In the genomic region with DNA sequence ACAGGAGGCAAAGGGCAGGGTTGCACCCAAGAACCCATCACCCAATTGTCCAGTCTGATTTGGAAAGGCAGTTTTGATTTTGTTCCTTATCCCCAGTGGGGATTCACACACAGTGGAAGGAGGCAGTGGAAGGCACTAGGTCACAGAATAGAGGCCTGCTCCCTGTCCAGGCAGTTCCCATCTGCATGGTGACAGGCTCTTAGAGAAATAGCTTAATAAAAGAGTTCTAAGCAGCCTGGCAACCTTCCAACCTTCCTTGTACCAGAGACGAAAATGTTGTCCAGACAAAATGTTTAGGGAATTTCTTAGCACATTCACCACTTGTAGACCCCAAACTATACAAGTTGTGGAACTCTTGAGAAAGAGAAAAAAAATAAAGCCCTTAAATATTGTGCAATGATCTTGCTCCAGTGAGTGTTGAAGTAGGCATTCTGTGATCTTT, we compare ENCODE assay signal across 11 mouse cellular contexts. TPM values are rescaled to one million over a fixed set of nuclear protein-coding genes. Genes with fewer than 3 reads are reported as not detected.
DNase-seq lines count a peak whose midpoint lies in the region; ATAC-seq lines count a peak whose summit lies in the region.
"Had no signal": no experiment of that assay in that cellular context is flagged by ENCODE, and none has a peak within 500 bp of the region (broad histone marks: within the 10 kb centered on the region; RNA-seq: fewer than 3 reads in every experiment).

No protein-coding gene starts in this region.

- H3K4me3 ChIP-seq in heart, embryonic 16.5 days (ENCODE audit: low read length) = no peak overlapping the region
- no peak overlapping the region for H3K4me3 ChIP-seq in midbrain, embryonic 14.5 days (replicated peaks; ENCODE audit: low read depth, low read length)
- no peak overlapping the region for H3K4me3 ChIP-seq in midbrain, embryonic 10.5 days
- no peak overlapping the region for H3K4me3 ChIP-seq in intestine, embryonic 14.5 days (ENCODE audit: low read depth, low read length)
- no peak overlapping the region for H3K4me3 ChIP-seq in stomach, embryonic 15.5 days (replicated peaks)
- H3K4me3 ChIP-seq: forebrain, embryonic 12.5 days; neural tube, embryonic 12.5 days had no signal

- peaks cover 30% of the 10 kb centered on the region for H3K4me1 ChIP-seq in heart, embryonic 16.5 days (ENCODE audit: control insufficient read depth, insufficient read depth, low read length)
- no peaks in the 10 kb centered on the region for H3K4me1 ChIP-seq in midbrain, embryonic 14.5 days (ENCODE audit: control insufficient read depth, insufficient read depth, low read length)
- 0 out of 2 replicates have a peak, but pooled peaks cover under 1% of the 10 kb centered on the region for H3K4me1 ChIP-seq in midbrain, embryonic 10.5 days
- peaks cover 26% of the 10 kb centered on the region for H3K4me1 ChIP-seq in intestine, embryonic 14.5 days (replicated peaks; ENCODE audit: control insufficient read depth, insufficient read depth, low read length)
- H3K4me1 ChIP-seq in stomach, embryonic 15.5 days = peaks cover 11% of the 10 kb centered on the region
- H3K4me1 ChIP-seq: forebrain, embryonic 12.5 days; neural tube, embryonic 12.5 days had no signal

- H3K9ac ChIP-seq in heart, embryonic 16.5 days (ENCODE audit: low read length) = no peak overlapping the region
- H3K9ac ChIP-seq in midbrain, embryonic 14.5 days (replicated peaks; ENCODE audit: low read length) = no peak overlapping the region
- no peak overlapping the region for H3K9ac ChIP-seq in intestine, embryonic 14.5 days (ENCODE audit: low read length)
- no peak overlapping the region for H3K9ac ChIP-seq in stomach, embryonic 15.5 days
- H3K9ac ChIP-seq: forebrain, embryonic 12.5 days; neural tube, embryonic 12.5 days had no signal

- no peaks in the 10 kb centered on the region for H3K27me3 ChIP-seq in heart, embryonic 16.5 days (ENCODE audit: control insufficient read depth, insufficient read depth, low read length)
- no peaks in the 10 kb centered on the region for H3K27me3 ChIP-seq in midbrain, embryonic 14.5 days (ENCODE audit: control insufficient read depth, insufficient read depth, low read length)
- H3K27me3 ChIP-seq in midbrain, embryonic 10.5 days (ENCODE audit: low read depth, poor library complexity, severe bottlenecking) = no peaks in the 10 kb centered on the region
- H3K27me3 ChIP-seq in intestine, embryonic 14.5 days (replicated peaks; ENCODE audit: control insufficient read depth, insufficient read depth, low read length) = no peaks in the 10 kb centered on the region
- H3K27me3 ChIP-seq in stomach, embryonic 15.5 days (replicated peaks) = no peaks in the 10 kb centered on the region
- H3K27me3 ChIP-seq: forebrain, embryonic 12.5 days; neural tube, embryonic 12.5 days had no signal

- ATAC-seq in heart, embryonic 16.5 days (replicated peaks; ENCODE audit: extremely low read depth, insufficient read depth, low FRiP score) = peak; percentile 67; the same call in 1 of the 2 replicates
- no peak for ATAC-seq in midbrain, embryonic 14.5 days (ENCODE audit: low FRiP score, low TSS enrichment)
- ATAC-seq in intestine, embryonic 14.5 days (replicated peaks; ENCODE audit: low FRiP score, low TSS enrichment, low read depth) = no peak; the same call in 1 of the 2 replicates
- ATAC-seq in stomach, embryonic 15.5 days (ENCODE audit: insufficient read depth, low FRiP score, low read depth) = 0 out of 2 replicates have a peak, but pooled peaks have one; percentile 55

- no peak for DNase-seq in heart, adult 9 months (ENCODE audit: low spot score in 2 of 2)
- DNase-seq in midbrain, embryonic 14.5 days = peak; percentile 23
- no peak for DNase-seq in midbrain, embryonic 10.5 days (ENCODE audit: low spot score)
- DNase-seq in intestine, embryonic 14.5 days (ENCODE audit: low spot score) = no peak
- no peak for DNase-seq in cerebellum, adult 11 months
- DNase-seq in left cerebral cortex, adult 11 months (ENCODE audit: low spot score) = no peak
- DNase-seq: right cerebral cortex, postnatal 25 days had no signal

- 19% methylated on average over 1 of the region's 1 CpGs for WGBS in heart, embryonic 16.5 days
- 50% methylated on average over 1 of the region's 1 CpGs for WGBS in midbrain, embryonic 14.5 days
- 85% methylated on average over 1 of the region's 1 CpGs for WGBS in midbrain, embryonic 10.5 days
- WGBS in intestine, embryonic 14.5 days = 23% methylated on average over 1 of the region's 1 CpGs
- whole genome bisulfite sequencing in stomach, embryonic 15.5 days = 18% methylated on average over 1 of the region's 1 CpGs

- no peaks in the 10 kb centered on the region for H3K36me3 ChIP-seq in heart, embryonic 16.5 days (ENCODE audit: control insufficient read depth, insufficient read depth)
- no peaks in the 10 kb centered on the region for H3K36me3 ChIP-seq in midbrain, embryonic 14.5 days (ENCODE audit: control insufficient read depth, insufficient read depth, low read length)
- no peaks in the 10 kb centered on the region for H3K36me3 ChIP-seq in midbrain, embryonic 10.5 days
- H3K36me3 ChIP-seq in intestine, embryonic 14.5 days (ENCODE audit: control insufficient read depth, insufficient read depth, low read length) = no peaks in the 10 kb centered on the region
- no peaks in the 10 kb centered on the region for H3K36me3 ChIP-seq in stomach, embryonic 15.5 days
- H3K36me3 ChIP-seq: forebrain, embryonic 12.5 days; neural tube, embryonic 12.5 days had no signal

- peak overlapping the region; percentile 65 for H3K27ac ChIP-seq in heart, embryonic 16.5 days (ENCODE audit: low read length)
- H3K27ac ChIP-seq in midbrain, embryonic 14.5 days (replicated peaks; ENCODE audit: low read depth, low read length) = no peak overlapping the region
- H3K27ac ChIP-seq in midbrain, embryonic 10.5 days (replicated peaks) = no peak overlapping the region
- peak overlapping the region; percentile 75 for H3K27ac ChIP-seq in intestine, embryonic 14.5 days (ENCODE audit: low read depth)
- peak overlapping the region; percentile 67 for H3K27ac ChIP-seq in stomach, embryonic 15.5 days
- H3K27ac ChIP-seq: forebrain, embryonic 12.5 days; neural tube, embryonic 12.5 days had no signal

- H3K9me3 ChIP-seq in heart, embryonic 16.5 days (replicated peaks; ENCODE audit: control insufficient read depth, low read length) = no peaks in the 10 kb centered on the region
- no peaks in the 10 kb centered on the region for H3K9me3 ChIP-seq in midbrain, embryonic 14.5 days (ENCODE audit: control insufficient read depth, low read length)
- H3K9me3 ChIP-seq in midbrain, embryonic 10.5 days (replicated peaks) = no peaks in the 10 kb centered on the region
- no peaks in the 10 kb centered on the region for H3K9me3 ChIP-seq in intestine, embryonic 14.5 days (ENCODE audit: control insufficient read depth, low read length)
- no peaks in the 10 kb centered on the region for H3K9me3 ChIP-seq in stomach, embryonic 15.5 days
- H3K9me3 ChIP-seq: forebrain, embryonic 12.5 days; neural tube, embryonic 12.5 days had no signal

- no peak overlapping the region for H3K4me2 ChIP-seq in heart, embryonic 16.5 days (ENCODE audit: low read depth, low read length)
- no peak overlapping the region for H3K4me2 ChIP-seq in midbrain, embryonic 14.5 days (ENCODE audit: low read length)
- H3K4me2 ChIP-seq in intestine, embryonic 14.5 days (ENCODE audit: low read length) = no peak overlapping the region
- H3K4me2 ChIP-seq in stomach, embryonic 15.5 days = no peak overlapping the region
- H3K4me2 ChIP-seq: forebrain, embryonic 12.5 days; neural tube, embryonic 12.5 days had no signal

RNA-seq across cellular contexts. Expression of a gene that starts 39.8 kb away (rescaled TPM):
- polyA plus RNA-seq in heart, embryonic 16.5 days (2015; fragmentation: Nextera tagmentation; extraction: Ambion mirVana) = 0.91 and 1.8 TPM in 2 replicates
- polyA plus RNA-seq in midbrain, embryonic 14.5 days (2014; fragmentation: Nextera tagmentation; extraction: Ambion mirVana) = not detected in 2 replicates
- not detected in 2 replicates for polyA plus RNA-seq in midbrain, embryonic 10.5 days (2016; fragmentation: Nextera tagmentation; extraction: Ambion mirVana)
- not detected in 2 replicates for polyA plus RNA-seq in intestine, embryonic 14.5 days (2014; fragmentation: Nextera tagmentation; extraction: Ambion mirVana)
- polyA plus RNA-seq in stomach, embryonic 15.5 days (2015; fragmentation: Nextera tagmentation; extraction: Ambion mirVana) = not detected in 2 replicates
- polyA plus RNA-seq: forebrain, embryonic 12.5 days; neural tube, embryonic 12.5 days had no signal

RNA-seq across cellular contexts. Expression of a gene that starts 58.9 kb away (rescaled TPM):
- 28.7 and 36.5 TPM in 2 replicates for polyA plus RNA-seq in heart, embryonic 16.5 days (2015; fragmentation: Nextera tagmentation; extraction: Ambion mirVana)
- polyA plus RNA-seq in midbrain, embryonic 14.5 days (2014; fragmentation: Nextera tagmentation; extraction: Ambion mirVana) = 1.2 and 4.2 TPM in 2 replicates
- 6.6 and 8.8 TPM in 2 replicates for polyA plus RNA-seq in midbrain, embryonic 10.5 days (2016; fragmentation: Nextera tagmentation; extraction: Ambion mirVana)
- polyA plus RNA-seq in intestine, embryonic 14.5 days (2014; fragmentation: Nextera tagmentation; extraction: Ambion mirVana) = 21.6 and 22.2 TPM in 2 replicates
- 32.2 and 43.5 TPM in 2 replicates for polyA plus RNA-seq in stomach, embryonic 15.5 days (2015; fragmentation: Nextera tagmentation; extraction: Ambion mirVana)

Comparison
In these comparisons a context has a peak if more than half of its experiments do, and no peak if none do; other contexts are left out.
1. ATAC-seq: peak in heart, embryonic 16.5 days (single experiment) and stomach, embryonic 15.5 days (single experiment); none in midbrain, embryonic 14.5 days (single experiment) and intestine, embryonic 14.5 days (single experiment).
2. H3K27ac ChIP-seq: peak in heart, embryonic 16.5 days (single experiment), intestine, embryonic 14.5 days (single experiment) and stomach, embryonic 15.5 days (single experiment); none in midbrain, embryonic 14.5 days (single experiment) and midbrain, embryonic 10.5 days (single experiment).